Mouse (Mus musculus) layer of hippocampus, postnatal 25 days (tissue): ENCODE measurements at regions not wholly inside any gene's neighbourhood (a gene's known extent, or its start where the extent isn't known, plus 50 kb on each side); places are given as distances from the start of the nearest gene placed in this dataset.
A peak's percentile ranks its signal among the peaks of the same experiment; 100 is the strongest.

Source experiments
- DNase-seq, 2 experiments: peaks; one replicate each; pipeline ENCODE4 v3.0.0; 2022; ENCODE audit warnings: mixed read lengths in 2 of 2, low spot score in 1 of 2; ENCODE audit errors: extremely low spot score in 1 of 2

DNA sequence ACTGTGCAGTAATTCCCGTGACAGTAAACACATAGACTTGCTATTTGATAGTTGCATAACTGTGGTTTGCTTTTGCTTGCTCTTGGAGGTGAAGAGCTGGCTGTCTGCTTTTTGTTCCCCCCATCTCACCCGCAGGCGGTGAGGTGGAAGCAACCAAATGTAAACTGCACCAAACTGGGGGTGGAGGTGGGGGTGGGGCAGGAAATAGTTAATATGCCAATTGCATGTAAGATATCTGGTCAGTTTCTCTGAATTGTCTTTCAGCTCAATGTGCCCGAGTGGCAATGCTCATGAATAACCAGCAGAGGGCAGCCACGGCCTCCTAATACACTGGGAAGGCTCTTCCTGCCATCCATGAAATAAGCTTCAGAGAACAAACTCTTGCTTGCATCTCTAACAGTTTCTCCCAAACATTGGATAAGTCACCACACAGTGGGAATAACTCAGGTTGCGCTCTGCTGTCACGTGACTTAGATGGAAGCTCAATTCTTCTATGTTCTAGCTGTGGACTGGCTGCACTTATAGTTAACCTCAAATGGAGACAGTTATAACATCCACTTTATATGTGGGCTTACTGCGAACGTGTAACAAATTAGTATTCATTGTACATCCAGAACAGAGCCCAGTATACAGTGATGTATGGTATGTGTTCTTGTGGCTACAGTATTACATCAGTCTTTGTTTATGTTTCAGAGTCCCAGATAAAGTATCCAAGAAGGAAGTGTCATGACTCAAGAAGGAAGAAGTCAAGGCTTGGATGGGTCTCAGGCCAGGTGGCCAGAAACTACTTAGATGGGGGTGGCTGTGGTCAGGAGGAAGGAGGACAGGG is 62.0 kb upstream of the Egflam start:
- peak; percentile 57 to 75 for DNase-seq

GRCm38 (mm10) chr15:7462549-7462948 is 64.4 kb upstream of the Egflam start:
- no peak for DNase-seq

- DNase-seq, result no peak
Measured at GRCm38 (mm10) chr15:7463444-7464350, 65.5 kb upstream of the Egflam start.

GRCm38 (mm10) chr15:7480211-7480610 is 82.0 kb upstream of the Egflam start:
- DNase-seq, result no peak

DNA sequence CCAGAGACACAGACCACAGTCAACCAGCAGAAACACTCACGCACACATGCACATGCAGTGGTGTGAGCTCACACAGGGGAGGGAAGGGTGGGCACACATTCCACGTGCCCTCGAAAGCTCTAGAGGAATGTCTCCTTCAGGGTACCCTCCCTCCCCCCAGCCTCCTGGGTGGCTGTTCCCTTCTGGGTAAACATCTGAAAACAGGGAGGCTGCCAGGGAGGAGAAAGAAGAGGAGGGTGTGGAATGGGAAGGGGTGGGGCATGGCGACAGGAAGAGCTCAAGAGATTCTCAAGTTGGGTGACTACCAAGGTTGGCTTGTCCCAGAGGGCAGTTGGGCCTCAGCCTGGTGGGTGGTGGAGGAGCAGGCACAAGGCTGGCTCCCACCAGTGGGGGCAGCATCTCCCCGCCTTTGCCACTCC is 82.6 kb upstream of the Egflam start:
- DNase-seq, result no peak

- DNase-seq, result no peak
Measured at GRCm38 (mm10) chr15:7483686-7484085, 85.5 kb upstream of the Egflam start.

- DNase-seq, result no peak
Measured at GRCm38 (mm10) chr15:7491091-7491490, 92.9 kb upstream of the Egflam start.

- DNase-seq, result peak in 1 of 2 experiments; percentile 9
Measured at GRCm38 (mm10) chr15:7493126-7493669, 95.0 kb upstream of the Egflam start.

DNA sequence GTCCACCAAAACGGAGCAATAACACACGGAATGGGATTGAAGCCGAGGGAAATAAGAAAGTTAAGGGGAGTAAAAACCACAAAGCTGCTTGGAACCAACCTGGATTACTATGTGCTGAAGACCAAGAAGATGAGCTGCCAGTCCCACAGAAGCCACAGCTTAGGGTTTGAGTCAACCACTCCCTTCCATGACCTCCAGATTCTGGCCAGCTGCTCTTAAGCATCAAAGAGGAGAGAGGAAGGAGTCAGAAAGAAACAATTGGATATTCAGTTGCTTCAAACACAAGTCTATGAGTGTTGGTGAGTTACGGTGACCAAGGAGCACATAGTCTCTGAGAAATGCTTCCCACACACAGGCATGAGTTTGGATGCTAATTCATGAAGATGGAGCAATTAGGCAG is 99.7 kb upstream of the Egflam start:
- no peak for DNase-seq

GRCm38 (mm10) chr15:7508535-7508934 is 110.3 kb upstream of the Egflam start:
- no peak for DNase-seq

- no peak for DNase-seq
Measured at GRCm38 (mm10) chr15:7514743-7515273, 116.6 kb upstream of the Egflam start.

DNA sequence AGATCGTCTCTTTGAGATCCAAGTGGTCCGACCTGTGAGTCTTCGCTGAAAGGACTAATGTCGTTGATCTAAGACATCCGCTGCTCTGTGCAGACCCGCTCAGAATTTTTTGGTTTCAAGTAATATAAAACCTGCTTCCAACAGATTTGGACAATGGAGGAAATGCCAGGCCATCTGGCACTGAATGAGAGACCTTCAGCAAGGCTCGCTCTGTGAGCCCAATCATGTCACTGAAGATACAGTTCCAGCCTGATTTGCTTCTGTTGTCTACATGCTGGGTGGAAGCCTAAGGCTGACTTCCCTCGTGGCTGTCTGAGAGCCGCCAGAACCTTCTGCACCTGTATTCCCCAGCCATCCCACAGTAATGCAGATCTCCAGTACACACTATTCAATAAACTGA is 123.4 kb upstream of the Egflam start:
- no peak for DNase-seq

DNA sequence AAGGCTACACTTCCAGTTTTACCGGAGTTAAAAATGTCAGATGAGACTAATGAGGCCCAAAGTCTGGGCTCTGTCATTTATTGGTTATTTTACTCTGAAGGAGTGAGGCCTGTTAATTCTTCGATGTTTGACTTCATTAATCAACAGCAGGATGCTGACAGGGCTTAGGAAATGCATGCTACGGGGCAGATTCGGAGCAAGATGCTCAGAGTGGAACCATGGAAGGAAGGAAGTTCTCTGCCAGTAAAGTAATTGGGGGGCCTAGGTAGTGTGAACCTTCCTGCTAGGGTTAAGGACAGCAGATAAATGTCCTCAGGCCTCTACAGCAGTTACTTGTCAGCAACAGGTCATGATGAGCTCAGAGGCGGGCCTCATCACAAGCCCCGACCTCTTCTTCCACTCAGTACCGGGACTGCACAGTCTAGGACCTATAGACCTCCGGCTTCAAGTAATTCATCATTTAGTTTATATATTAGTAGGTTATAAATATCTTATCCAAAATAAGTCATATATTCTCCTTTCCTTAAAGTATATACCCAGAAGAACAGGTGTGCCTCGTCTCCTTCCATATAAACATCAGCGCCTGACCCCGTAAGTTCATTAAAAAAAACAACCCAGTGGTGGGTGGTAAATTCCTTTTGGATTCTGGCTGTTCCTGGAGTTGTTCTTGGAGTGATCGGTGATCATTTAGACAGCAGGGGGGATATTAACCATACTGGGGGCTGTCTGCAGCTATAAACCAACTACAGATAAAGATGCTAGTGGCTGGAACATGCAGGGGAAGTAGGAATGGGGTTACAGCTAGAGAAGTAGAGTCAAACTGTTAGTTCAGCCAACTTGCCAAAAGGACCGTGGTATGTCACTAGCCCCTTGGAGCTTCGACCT is 124.9 kb upstream of the Egflam start:
- DNase-seq, result no peak

DNA sequence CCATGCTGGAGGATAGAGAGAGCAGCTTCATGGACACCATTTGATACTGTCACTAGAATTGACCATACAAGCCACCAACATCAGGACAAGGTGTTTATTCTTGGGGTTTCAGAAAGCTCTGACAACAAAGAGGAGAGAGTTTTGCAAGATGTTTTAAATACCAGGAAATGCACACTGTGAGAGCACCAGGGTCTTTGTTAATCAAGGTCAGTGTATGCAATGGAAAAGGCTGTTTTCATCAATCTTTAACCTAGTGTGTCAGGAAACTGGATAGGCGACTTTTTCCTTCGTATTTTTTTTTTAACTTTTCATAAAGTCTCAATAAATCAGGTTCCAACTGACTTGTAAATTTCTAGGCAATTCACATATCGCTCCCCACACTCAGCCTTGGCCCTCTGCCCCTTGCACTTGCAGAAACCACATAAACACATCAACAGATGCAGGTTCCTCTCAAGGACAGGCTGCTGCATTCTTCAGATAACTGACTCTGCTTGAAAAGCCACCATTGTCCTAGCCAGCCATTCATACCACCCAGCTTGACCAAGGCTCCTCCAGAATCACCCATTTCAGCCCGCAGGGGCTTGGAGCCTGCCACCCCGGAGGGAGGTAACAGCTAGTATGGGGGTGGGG is 132.9 kb upstream of the Egflam start:
- DNase-seq, result no peak

- no peak for DNase-seq
Measured at GRCm38 (mm10) chr15:7537858-7538257, 139.7 kb upstream of the Egflam start.

- no peak for DNase-seq
Measured at GRCm38 (mm10) chr15:7553190-7553895, 155.1 kb upstream of the Egflam start.

DNA sequence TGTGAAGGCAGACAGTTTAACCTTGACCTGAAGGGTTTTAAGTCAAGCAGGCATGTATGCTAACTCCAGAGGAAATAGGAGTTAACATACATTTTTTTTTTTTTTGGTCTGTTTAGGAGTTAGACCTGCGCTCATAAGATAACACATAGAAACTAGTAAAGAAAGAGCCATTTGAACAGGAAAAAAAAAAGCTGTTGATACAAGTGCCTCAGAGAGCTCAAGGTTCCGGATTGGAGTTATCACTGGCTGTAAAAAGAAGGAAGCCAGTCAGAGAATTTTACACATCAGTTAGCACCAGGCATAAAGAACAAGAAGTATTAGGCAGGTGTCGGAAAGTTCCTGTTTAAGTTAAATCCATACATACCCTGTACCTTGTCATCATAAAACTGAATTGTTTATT is 156.2 kb upstream of the Egflam start:
- no peak for DNase-seq

- no peak for DNase-seq
Measured at GRCm38 (mm10) chr15:7563279-7563678, 165.1 kb upstream of the Egflam start.

- DNase-seq, result peak; percentile 7 to 45
Measured at GRCm38 (mm10) chr15:7563726-7564125, 165.5 kb upstream of the Egflam start.
